Mouse (Mus musculus): ENCODE data around the gene Tns1.

DNA sequence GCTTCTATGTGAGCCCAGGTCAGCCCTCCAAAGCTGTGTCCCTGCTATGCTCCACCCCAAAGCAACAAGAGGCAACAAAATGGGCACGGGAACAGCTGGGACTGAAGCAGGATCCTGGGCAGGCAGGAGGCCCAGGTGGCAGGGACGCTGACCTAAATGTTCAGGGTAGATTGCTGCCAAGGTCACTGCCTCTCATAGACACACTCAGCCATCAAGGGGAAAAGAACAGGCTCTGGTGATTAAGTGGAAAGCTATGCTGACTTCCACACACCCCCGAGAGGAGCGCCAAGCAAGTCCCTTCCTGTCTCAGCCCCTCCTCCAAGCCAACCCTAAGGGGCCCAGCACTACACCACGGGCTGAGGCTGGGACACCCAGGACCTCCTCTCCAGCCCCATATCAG lies 115.8 kb downstream of the Tns1 start:
- TF ChIP-seq CTCF (IDR thresholded peaks at IDR 0.05; ENCODE audit: borderline replicate concordance, extremely low read depth, insufficient read depth, insufficient read length) (no peak), POLR2A (IDR thresholded peaks at IDR 0.05; ENCODE audit: borderline replicate concordance, extremely low read depth, insufficient read depth, insufficient read length, poor library complexity, severe bottlenecking) (no peak)
